Mouse (Mus musculus): ENCODE data around the gene Timm10. TPM values are rescaled to one million over a fixed set of nuclear protein-coding genes. Genes with fewer than 3 reads are reported as not detected.

Gene Timm10
- polyA plus RNA-seq, 1 experiment from 2014 or later = 56.3 TPM

- Histone ChIP-seq H3K27me3 (ENCODE audit: insufficient read depth, poor library complexity, severe bottlenecking) (no peaks in the 10 kb centered on the region), H3K27ac (peak overlapping the region; percentile 83), H3K9me3 (no peaks in the 10 kb centered on the region), H3K4me3 (peak overlapping the region; percentile 93), H3K36me3 (peaks cover 31% of the 10 kb centered on the region), H3K4me1 (replicated peaks) (peaks cover 14% of the 10 kb centered on the region)
- peak; percentile 12 for DNase-seq (ENCODE audit: low spot score)
- 1% methylated on average over 29 of the region's 29 CpGs for WGBS
These were observed 605 bp downstream of the Timm10 start for GRCm38 (mm10) chr2:84827283-84827920.

GRCm38 (mm10) chr2:84831666-84832391 lies 5.0 kb downstream of the Timm10 start:
- peaks cover 12% of the 10 kb centered on the region for H3K4me1 ChIP-seq (replicated peaks)
- H3K9me3 ChIP-seq = no peaks in the 10 kb centered on the region
- 39% methylated on average over 10 of the region's 10 CpGs for WGBS
- H3K36me3 ChIP-seq = peaks cover 31% of the 10 kb centered on the region
- no peak overlapping the region for H3K4me3 ChIP-seq
- H3K27ac ChIP-seq = 0 out of 2 replicates have a peak overlapping the region, but pooled peaks have one; percentile 6
- peaks cover 1% of the 10 kb centered on the region; the same call in 1 of the 2 replicates for H3K27me3 ChIP-seq (ENCODE audit: insufficient read depth, poor library complexity, severe bottlenecking)
- peak; percentile 80 for DNase-seq (ENCODE audit: low spot score)

- no peaks in the 10 kb centered on the region for H3K36me3 ChIP-seq
- 65% methylated on average over 8 of the region's 8 CpGs for WGBS
- H3K27ac ChIP-seq = no peak overlapping the region
- H3K4me3 ChIP-seq = no peak overlapping the region
- no peaks in the 10 kb centered on the region for H3K9me3 ChIP-seq
- H3K4me1 ChIP-seq (replicated peaks) = peaks cover 40% of the 10 kb centered on the region
- DNase-seq (ENCODE audit: low spot score) = no peak
- H3K27me3 ChIP-seq (ENCODE audit: insufficient read depth, poor library complexity, severe bottlenecking) = peaks cover 29% of the 10 kb centered on the region
These were observed 10.3 kb downstream of the Timm10 start for GRCm38 (mm10) chr2:84837107-84837506.

DNA sequence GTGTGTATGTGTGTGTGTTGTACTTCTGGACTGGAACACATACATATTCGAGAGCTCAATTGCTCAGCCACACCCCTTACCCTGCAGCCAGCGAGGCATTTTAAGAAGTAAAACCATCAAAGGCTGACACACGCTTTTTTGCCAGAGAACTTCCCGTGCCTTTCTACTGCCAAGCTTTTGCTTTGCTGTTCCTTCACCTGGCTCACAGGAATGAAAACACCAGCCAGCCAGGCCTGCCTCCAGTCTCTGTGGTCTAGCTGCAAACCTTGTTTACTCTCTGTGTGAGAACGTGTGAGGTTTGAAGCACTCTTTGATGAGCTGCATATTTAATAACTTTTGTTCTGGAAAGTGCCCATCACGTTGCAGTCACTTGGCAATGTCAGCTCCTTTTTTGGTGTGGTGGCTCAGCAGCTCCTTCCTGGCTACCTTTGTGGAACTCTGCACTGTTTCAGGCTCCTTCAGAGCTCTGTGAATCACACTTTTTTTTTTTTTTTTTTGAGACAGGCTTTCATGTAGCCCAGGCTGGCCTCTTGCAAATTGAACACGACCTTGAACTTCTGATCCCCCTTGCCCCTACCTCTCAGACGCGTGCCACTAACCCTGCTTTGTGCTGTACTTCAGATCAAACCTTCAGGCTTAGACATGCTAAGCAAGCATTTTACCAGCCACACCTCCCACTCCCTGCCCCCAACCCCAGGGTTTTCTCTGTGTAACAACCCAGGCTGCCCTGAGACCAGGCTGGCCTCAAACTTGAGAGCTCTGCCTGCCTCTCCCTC lies 11.2 kb downstream of the Timm10 start:
- peaks cover 42% of the 10 kb centered on the region for H3K4me1 ChIP-seq (replicated peaks)
- peak overlapping the region; percentile 78 for H3K4me3 ChIP-seq
- 33% methylated on average over 9 of the region's 9 CpGs for WGBS
- H3K27me3 ChIP-seq (ENCODE audit: insufficient read depth, poor library complexity, severe bottlenecking) = peaks cover 29% of the 10 kb centered on the region
- peak; percentile 7 for DNase-seq (ENCODE audit: low spot score)
- H3K9me3 ChIP-seq = no peaks in the 10 kb centered on the region
- H3K36me3 ChIP-seq = no peaks in the 10 kb centered on the region
- H3K27ac ChIP-seq = no peak overlapping the region

DNA sequence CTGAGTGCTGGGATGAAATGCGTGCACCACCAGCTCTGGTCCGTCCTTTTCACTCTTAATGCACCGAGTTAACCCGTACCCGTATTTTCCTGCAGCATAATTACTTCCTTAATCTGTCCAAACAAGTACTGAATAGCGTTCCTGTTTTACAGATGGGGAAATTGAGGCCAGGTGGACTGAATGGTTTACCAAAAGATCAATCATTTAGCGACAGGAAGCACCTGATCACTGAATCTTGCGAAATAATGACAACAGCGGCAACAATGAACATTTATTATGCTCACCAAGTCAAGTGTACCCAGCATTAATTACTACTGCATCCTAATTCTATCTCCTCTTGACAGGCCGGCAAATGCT lies 11.8 kb downstream of the Timm10 start, which contains the start of gene Slc43a1:
TSS of gene Slc43a1 (plus strand) at position 258 of the 357 bp plus-strand sequence.
- no peak for DNase-seq (ENCODE audit: low spot score)
- H3K4me1 ChIP-seq (replicated peaks) = peaks cover 42% of the 10 kb centered on the region
- 15% methylated on average over 10 of the region's 10 CpGs for WGBS

GRCm38 (mm10) chr2:84838993-84839980 lies 12.5 kb downstream of the Timm10 start:
- Histone ChIP-seq H3K9me3 (no peaks in the 10 kb centered on the region), H3K4me3 (peak overlapping the region; percentile 78), H3K27me3 (ENCODE audit: insufficient read depth, poor library complexity, severe bottlenecking) (peaks cover 29% of the 10 kb centered on the region), H3K36me3 (peaks cover 7% of the 10 kb centered on the region; the same call in 1 of the 2 replicates), H3K27ac (peak overlapping the region; percentile 95), H3K4me1 (replicated peaks) (peaks cover 42% of the 10 kb centered on the region)
- peak; percentile 56 for DNase-seq (ENCODE audit: low spot score)
- under 1% methylated on average over 47 of the region's 47 CpGs for WGBS

More for the DNA sequence above, 11.8 kb downstream of the Timm10 start, which contains the start of gene Slc43a1:
- no peaks in the 10 kb centered on the region for H3K9me3 ChIP-seq
- H3K36me3 ChIP-seq = peaks cover under 1% of the 10 kb centered on the region; the same call in 1 of the 2 replicates
- H3K4me3 ChIP-seq = peak within 1 kb of the TSS; percentile 78
- peaks cover 29% of the 10 kb centered on the region for H3K27me3 ChIP-seq (ENCODE audit: insufficient read depth, poor library complexity, severe bottlenecking)
- H3K27ac ChIP-seq = peak within 1 kb of the TSS; percentile 95

- WGBS = under 1% methylated on average over 54 of the region's 54 CpGs
- peaks cover 29% of the 10 kb centered on the region for H3K27me3 ChIP-seq (ENCODE audit: insufficient read depth, poor library complexity, severe bottlenecking)
- H3K36me3 ChIP-seq = peaks cover 15% of the 10 kb centered on the region
- H3K4me3 ChIP-seq = peak overlapping the region; percentile 78
- DNase-seq (ENCODE audit: low spot score) = peak; percentile 88
- H3K9me3 ChIP-seq = no peaks in the 10 kb centered on the region
- H3K27ac ChIP-seq = peak overlapping the region; percentile 95
- H3K4me1 ChIP-seq (replicated peaks) = peaks cover 42% of the 10 kb centered on the region
These were observed 13.4 kb downstream of the Timm10 start for GRCm38 (mm10) chr2:84840016-84840747.

- WGBS = 9% methylated on average over 17 of the region's 17 CpGs
- H3K4me1 ChIP-seq (replicated peaks) = peaks cover 42% of the 10 kb centered on the region
These were observed 14.2 kb downstream of the Timm10 start for GRCm38 (mm10) chr2:84840748-84841563.

GRCm38 (mm10) chr2:84841905-84842304 lies 15.1 kb downstream of the Timm10 start:
- peak overlapping the region; percentile 78 for H3K4me3 ChIP-seq
- no peak for DNase-seq (ENCODE audit: low spot score)
- peaks cover 42% of the 10 kb centered on the region for H3K4me1 ChIP-seq (replicated peaks)
- H3K27ac ChIP-seq = peak overlapping the region; percentile 57
- H3K9me3 ChIP-seq = no peaks in the 10 kb centered on the region
- H3K36me3 ChIP-seq = peaks cover 32% of the 10 kb centered on the region
- H3K27me3 ChIP-seq (ENCODE audit: insufficient read depth, poor library complexity, severe bottlenecking) = peaks cover 26% of the 10 kb centered on the region

More at GRCm38 (mm10) chr2:84840748-84841563, 14.2 kb downstream of the Timm10 start:
- peak overlapping the region; percentile 95 for H3K27ac ChIP-seq
- H3K27me3 ChIP-seq (ENCODE audit: insufficient read depth, poor library complexity, severe bottlenecking) = peaks cover 29% of the 10 kb centered on the region
- no peak for DNase-seq (ENCODE audit: low spot score)
- H3K36me3 ChIP-seq = peaks cover 23% of the 10 kb centered on the region
- no peaks in the 10 kb centered on the region for H3K9me3 ChIP-seq
- H3K4me3 ChIP-seq = peak overlapping the region; percentile 78

DNA sequence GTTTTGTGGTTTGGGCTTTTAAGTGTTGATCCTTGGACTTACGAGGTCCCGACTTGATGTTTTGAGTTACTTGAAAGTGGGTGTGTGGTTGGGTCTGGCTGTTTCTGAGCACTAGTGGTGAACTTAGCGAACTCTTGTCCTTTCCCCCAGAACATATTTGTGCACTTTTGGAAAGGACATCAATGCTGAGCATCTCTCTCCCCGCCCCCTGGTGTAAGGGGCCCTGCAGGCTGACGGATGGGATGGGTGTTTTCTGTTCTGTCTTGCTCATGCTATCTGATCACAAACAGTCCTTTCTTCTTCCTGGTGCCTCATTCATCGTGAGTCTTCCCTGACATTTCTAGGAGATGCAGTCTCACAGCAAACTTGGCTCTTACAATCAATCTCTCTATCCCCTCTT lies 16.9 kb downstream of the Timm10 start:
- 85% methylated on average over 6 of the region's 6 CpGs for WGBS
- no peak overlapping the region for H3K4me3 ChIP-seq
- H3K36me3 ChIP-seq = peaks cover 48% of the 10 kb centered on the region
- H3K27me3 ChIP-seq (ENCODE audit: insufficient read depth, poor library complexity, severe bottlenecking) = peaks cover 9% of the 10 kb centered on the region
- H3K27ac ChIP-seq = no peak overlapping the region
- H3K9me3 ChIP-seq = no peaks in the 10 kb centered on the region
- no peak for DNase-seq (ENCODE audit: low spot score)
- H3K4me1 ChIP-seq (replicated peaks) = peaks cover 35% of the 10 kb centered on the region

- H3K27me3 ChIP-seq (ENCODE audit: insufficient read depth, poor library complexity, severe bottlenecking) = no peaks in the 10 kb centered on the region
- no peak for DNase-seq (ENCODE audit: low spot score)
- H3K9me3 ChIP-seq = no peaks in the 10 kb centered on the region
- peaks cover 24% of the 10 kb centered on the region for H3K4me1 ChIP-seq (replicated peaks)
- H3K27ac ChIP-seq = no peak overlapping the region
- H3K36me3 ChIP-seq = peaks cover 64% of the 10 kb centered on the region
- H3K4me3 ChIP-seq = no peak overlapping the region
- 87% methylated on average over 1 of the region's 1 CpGs for WGBS
These were observed 18.4 kb downstream of the Timm10 start for GRCm38 (mm10) chr2:84845226-84845625.
